In the genomic region with DNA sequence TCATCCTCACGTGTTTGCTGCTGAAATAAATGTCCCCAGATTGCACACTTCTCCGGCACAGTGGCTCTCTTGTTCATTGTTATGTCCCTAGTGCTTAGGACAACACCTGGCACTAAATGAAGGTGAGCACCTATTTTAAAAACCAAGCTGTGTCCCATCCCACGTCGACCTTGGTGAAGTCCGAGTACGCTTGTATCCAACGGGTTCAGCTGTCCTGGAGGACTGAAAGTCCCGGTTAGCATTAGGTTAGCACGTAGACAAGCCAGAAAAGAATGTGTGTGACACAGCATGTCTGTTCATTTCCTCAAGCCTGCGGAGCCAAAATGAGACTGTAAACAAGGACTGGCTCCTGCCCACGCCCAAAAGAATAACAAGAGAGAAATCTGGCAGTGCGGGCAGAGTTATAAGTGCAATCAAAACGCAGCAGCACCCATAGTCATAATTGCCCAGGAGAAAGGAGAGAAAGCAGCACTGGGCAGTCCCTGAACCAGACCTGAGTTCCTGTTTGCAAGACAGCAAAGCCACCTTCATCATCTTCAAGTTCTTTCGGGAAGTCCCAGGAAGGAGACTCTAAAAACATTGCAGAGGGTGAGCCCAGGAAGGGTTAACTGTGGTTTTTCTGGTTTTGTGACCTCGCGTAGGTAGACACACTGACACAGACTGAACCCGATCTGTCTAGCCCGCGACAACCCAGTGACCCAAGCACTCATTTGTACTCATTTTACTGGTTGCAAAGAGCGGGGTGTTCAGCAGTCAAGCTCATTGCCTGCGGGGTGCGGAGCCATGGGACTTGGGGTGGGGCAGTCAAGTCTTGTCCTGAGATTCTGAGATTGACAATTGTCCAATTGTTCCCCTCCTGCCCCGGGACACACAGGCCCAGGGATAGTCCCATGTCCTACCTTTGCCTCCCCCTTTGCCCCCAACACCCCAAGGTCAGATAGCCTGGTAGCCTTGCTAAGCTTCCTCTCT, we compare ENCODE assay signal across 7 mouse cellular contexts. TPM values are rescaled to one million over a fixed set of nuclear protein-coding genes. Genes with fewer than 3 reads are reported as not detected.
DNase-seq lines count a peak whose midpoint lies in the region; ATAC-seq and TF ChIP-seq lines count a peak whose summit lies in the region.

Xpnpep1 (minus strand) TSS at position 51 of the 969 bp plus-strand sequence.

- no peak within 1 kb of the TSS for H3K4me3 ChIP-seq in MEL (ENCODE audit: control insufficient read depth in 1 of 2, insufficient read depth in 1 of 2, low read depth in 2 of 2, low read length in 2 of 2)
- H3K4me3 ChIP-seq in forebrain, embryonic 12.5 days (replicated peaks): peak within 1 kb of the TSS; percentile 80
- H3K4me3 ChIP-seq in midbrain, embryonic 10.5 days: peak within 1 kb of the TSS; percentile 94

- intact Hi-C loops in left cerebral cortex, postnatal 36 days (cut with DNase I): no loop called here

- peak; percentile 29 for DNase-seq in CD4-positive, CD25-positive, alpha-beta regulatory T cell, adult 2 months (ENCODE audit: low read depth, low spot score)
- no peak for DNase-seq in MEL (ENCODE audit: low read depth, low spot score)
- no peak for DNase-seq in heart, postnatal 4 days
- DNase-seq in left cerebral cortex, postnatal 36 days (ENCODE audit: low spot score in 2 of 2): no peak
- no peak for DNase-seq in midbrain, embryonic 10.5 days (ENCODE audit: low spot score)
- DNase-seq in retina, postnatal 1 day: no peak

- no peak for TF ChIP-seq CTCF in MEL (IDR thresholded peaks at IDR 0.05 in 2 of 3, conservative IDR thresholded peaks at IDR 0.05 in 1 of 3; ENCODE audit: control insufficient read depth in 1 of 3, insufficient read depth in 1 of 3, low read depth in 2 of 3, low read length in 3 of 3, poor library complexity in 1 of 3, severe bottlenecking in 1 of 3)

- H3K4me1 ChIP-seq in MEL (ENCODE audit: control insufficient read depth in 1 of 2, insufficient read depth in 2 of 2, low read length in 2 of 2): peaks cover 19 to 38% of the 10 kb centered on the region in 2 experiments
- peaks cover 14% of the 10 kb centered on the region for H3K4me1 ChIP-seq in forebrain, embryonic 12.5 days
- H3K4me1 ChIP-seq in midbrain, embryonic 10.5 days: peaks cover 19% of the 10 kb centered on the region

- no peak within 1 kb of the TSS for H3K9ac ChIP-seq in MEL (ENCODE audit: control insufficient read depth, low read depth, low read length, poor library complexity, severe bottlenecking)
- 0 out of 2 replicates have a peak within 1 kb of the TSS, but pooled peaks have one; percentile 36 for H3K9ac ChIP-seq in forebrain, embryonic 12.5 days

- 87% methylated on average over 23 of the region's 23 CpGs for WGBS in forebrain, embryonic 12.5 days
- 88% methylated on average over 23 of the region's 23 CpGs for WGBS in midbrain, embryonic 10.5 days

- H3K4me2 ChIP-seq in forebrain, embryonic 12.5 days: peak within 1 kb of the TSS; percentile 79

- no peak within 1 kb of the TSS for H3K27ac ChIP-seq in MEL (ENCODE audit: control insufficient read depth, low read depth, low read length)
- H3K27ac ChIP-seq in forebrain, embryonic 12.5 days: no peak within 1 kb of the TSS
- H3K27ac ChIP-seq in midbrain, embryonic 10.5 days (replicated peaks): peak within 1 kb of the TSS; percentile 95

- H3K79me2 ChIP-seq in MEL (ENCODE audit: control insufficient read depth, insufficient read depth, low read length, poor library complexity): peaks cover 26% of the 10 kb centered on the region

- peaks cover 0 to 37% of the 10 kb centered on the region in 2 experiments; a peak in 2 of 4 replicates for H3K36me3 ChIP-seq in MEL (ENCODE audit: control insufficient read depth in 1 of 2, insufficient read depth in 2 of 2, low read length in 2 of 2)
- H3K36me3 ChIP-seq in forebrain, embryonic 12.5 days (replicated peaks): no peaks in the 10 kb centered on the region
- 0 out of 2 replicates have a peak, but pooled peaks cover 3% of the 10 kb centered on the region for H3K36me3 ChIP-seq in midbrain, embryonic 10.5 days

- H3K27me3 ChIP-seq in MEL (ENCODE audit: control insufficient read depth in 1 of 2, insufficient read depth in 2 of 2, low read length in 2 of 2): no peaks in the 10 kb centered on the region
- H3K27me3 ChIP-seq in forebrain, embryonic 12.5 days: no peaks in the 10 kb centered on the region
- 0 out of 2 replicates have a peak, but pooled peaks cover 2% of the 10 kb centered on the region for H3K27me3 ChIP-seq in midbrain, embryonic 10.5 days (ENCODE audit: low read depth, poor library complexity, severe bottlenecking)

- TF ChIP-seq RAD21 in MEL (IDR thresholded peaks at IDR 0.05; ENCODE audit: low read depth, low read length): no peak

- no peak for ATAC-seq in forebrain, embryonic 12.5 days (ENCODE audit: low FRiP score)

- no peak for TF ChIP-seq EP300 in MEL (IDR thresholded peaks at IDR 0.05; ENCODE audit: low read depth in 1 of 2, low read length in 2 of 2)

- no peak for TF ChIP-seq POLR2A in MEL (IDR thresholded peaks at IDR 0.05; ENCODE audit: control insufficient read depth in 1 of 2, insufficient read depth in 1 of 2, low read depth in 1 of 2, low read length in 2 of 2, poor library complexity in 1 of 2)

- H3K9me3 ChIP-seq in MEL (replicated peaks; ENCODE audit: insufficient read depth, low read length): no peaks in the 10 kb centered on the region
- no peaks in the 10 kb centered on the region for H3K9me3 ChIP-seq in forebrain, embryonic 12.5 days
- H3K9me3 ChIP-seq in midbrain, embryonic 10.5 days (replicated peaks): no peaks in the 10 kb centered on the region

TF ChIP-seq in MEL, 35 proteins besides CTCF, POLR2A, EP300 and RAD21:
- TF ChIP-seq HCFC1 (IDR thresholded peaks at IDR 0.05; ENCODE audit: low read depth, low read length) (no peak), BHLHE40 (IDR thresholded peaks at IDR 0.05; ENCODE audit: borderline replicate concordance, low read depth, low read length) (no peak), ZNF384 (IDR thresholded peaks at IDR 0.05; ENCODE audit: low read depth, low read length) (no peak), MXI1 (IDR thresholded peaks at IDR 0.05; ENCODE audit: low read depth, low read length) (no peak), TAL1 (IDR thresholded peaks at IDR 0.05; ENCODE audit: low read length) (no peak), ETS1 (IDR thresholded peaks at IDR 0.05; ENCODE audit: low read depth, low read length) (no peak), USF2 (IDR thresholded peaks at IDR 0.05; ENCODE audit: borderline replicate concordance in 1 of 2, insufficient read depth in 1 of 2, low read depth in 1 of 2, low read length in 2 of 2) (no peak), E2F4 (IDR thresholded peaks at IDR 0.05; ENCODE audit: borderline replicate concordance, low read depth, low read length) (no peak), MYB (IDR thresholded peaks at IDR 0.05; ENCODE audit: low read depth, low read length) (no peak), TBP (IDR thresholded peaks at IDR 0.05; ENCODE audit: low read depth, low read length) (no peak), JUND (IDR thresholded peaks at IDR 0.05; ENCODE audit: low read depth, low read length) (no peak), ZC3H11A (IDR thresholded peaks at IDR 0.05; ENCODE audit: low read depth, low read length) (no peak), NRF1 (IDR thresholded peaks at IDR 0.05; ENCODE audit: insufficient read depth, low read depth, low read length, poor library complexity, severe bottlenecking) (no peak), POLR2AphosphoS5 (IDR thresholded peaks at IDR 0.05; ENCODE audit: borderline replicate concordance, low read depth, low read length) (no peak), CHD1 (IDR thresholded peaks at IDR 0.05; ENCODE audit: low read depth, low read length) (no peak), NELFE (IDR thresholded peaks at IDR 0.05; ENCODE audit: low read depth, low read length) (no peak)
TF ChIP-seq in MEL: peak in this region for 0.

RNA-seq across cellular contexts. Expression of gene Xpnpep1, which starts in this region (rescaled TPM):
- total RNA-seq in MEL (2012; rRNA removed): 459 and 531 TPM in 2 replicates
- 100 to 1,000 TPM; 428 to 526 TPM for polyA plus RNA-seq in MEL (2012; ENCODE audit: insufficient read depth in 1 of 2, insufficient read length in 2 of 2, low read depth in 1 of 2, low replicate concordance in 2 of 2, missing spikeins in 1 of 2)
- polyA plus RNA-seq in forebrain, embryonic 12.5 days (2016; fragmentation: Nextera tagmentation; extraction: Ambion mirVana): 140 and 147 TPM in 2 replicates
- 100 to 1,000 TPM; 156 to 158 TPM for total RNA-seq in heart, postnatal 4 days (2021)
- total RNA-seq in left cerebral cortex, postnatal 36 days (2021): 10 to 100 TPM; 61.8 to 70.3 TPM
- polyA plus RNA-seq in midbrain, embryonic 10.5 days (2016; fragmentation: Nextera tagmentation; extraction: Ambion mirVana): 147 and 150 TPM in 2 replicates

Comparison
In these comparisons a context has a peak if more than half of its experiments do, and no peak if none do; other contexts are left out.
1. H3K4me3 ChIP-seq: peak in forebrain, embryonic 12.5 days (single experiment) and midbrain, embryonic 10.5 days (single experiment); none in MEL (0 of 2).